Mouse (Mus musculus) left cerebral cortex, adult 8-10 months (tissue): ENCODE results near the gene Maml2. TPM values are rescaled to one million over a fixed set of nuclear protein-coding genes. Genes with fewer than 3 reads are reported as not detected.

ENCODE experiments used
- DNase-seq, 2 experiments: peaks; one replicate each; pipeline ENCODE4 v3.0.0; 2022; ENCODE audit warnings: low spot score in 2 of 2
- total RNA-seq, 4 experiments: library from RNA; stranded (reverse); gene quantifications; 2 replicates each; pipeline ENCODE4 v1.2.4; 2022

Maml2 gene
- total RNA-seq, 4 experiments from 2014 or later, result 8.4 to 9.7 (median 8.8) TPM

DNA sequence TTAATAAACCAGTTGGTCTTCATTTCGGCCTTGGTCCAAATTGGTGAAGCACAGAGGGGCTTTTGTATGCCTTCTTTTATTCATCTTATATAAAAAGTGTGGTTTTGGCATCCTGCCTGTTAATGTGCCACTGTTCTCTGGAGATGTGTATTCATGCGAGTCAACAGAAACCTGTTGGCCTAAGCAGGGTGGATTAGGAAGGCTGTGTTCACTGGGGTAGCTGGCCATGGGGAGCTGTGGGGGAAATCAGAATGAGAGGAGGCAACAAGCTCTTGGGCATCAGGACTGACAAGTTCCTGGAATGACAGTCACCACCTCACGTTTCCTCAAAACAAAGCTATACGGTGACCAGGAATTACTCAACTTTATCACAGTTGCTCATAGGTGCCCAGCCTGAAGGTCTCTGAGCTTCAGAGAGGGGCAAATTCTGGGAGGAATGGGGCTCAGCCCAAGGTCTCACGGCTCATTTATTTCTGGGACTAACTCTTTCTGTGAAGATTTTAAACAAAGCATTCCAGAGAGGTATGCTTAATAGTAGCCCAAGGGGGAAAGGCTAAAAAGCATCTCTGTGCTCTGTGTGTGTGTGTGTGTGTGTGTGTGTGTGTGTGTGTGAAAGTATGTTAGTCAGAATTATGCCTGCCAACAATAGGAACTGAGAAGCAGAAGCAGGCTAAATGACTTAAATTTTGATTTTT lies 228.0 kb downstream of the Maml2 start:
- no peak for DNase-seq

DNA sequence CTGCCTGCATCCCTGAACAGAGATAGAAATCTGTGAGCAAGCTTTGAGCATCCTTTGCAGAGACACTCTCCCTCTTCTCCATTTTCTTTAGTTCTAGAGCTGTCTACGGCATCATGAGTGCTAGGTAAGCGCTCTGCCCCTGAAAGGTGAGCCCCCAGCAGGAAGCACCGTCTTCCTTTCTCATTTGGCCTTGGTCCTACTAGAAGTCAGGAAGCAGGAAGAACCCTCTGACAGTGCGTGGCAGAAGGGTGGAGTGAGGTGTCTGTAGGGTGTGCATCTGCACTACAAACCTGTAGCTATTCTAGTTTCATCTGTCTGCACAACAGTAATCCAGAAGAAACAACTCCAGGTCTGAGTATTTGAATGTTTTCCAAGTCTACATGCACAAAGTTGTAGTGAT lies 232.8 kb downstream of the Maml2 start:
- DNase-seq, result no peak

DNA sequence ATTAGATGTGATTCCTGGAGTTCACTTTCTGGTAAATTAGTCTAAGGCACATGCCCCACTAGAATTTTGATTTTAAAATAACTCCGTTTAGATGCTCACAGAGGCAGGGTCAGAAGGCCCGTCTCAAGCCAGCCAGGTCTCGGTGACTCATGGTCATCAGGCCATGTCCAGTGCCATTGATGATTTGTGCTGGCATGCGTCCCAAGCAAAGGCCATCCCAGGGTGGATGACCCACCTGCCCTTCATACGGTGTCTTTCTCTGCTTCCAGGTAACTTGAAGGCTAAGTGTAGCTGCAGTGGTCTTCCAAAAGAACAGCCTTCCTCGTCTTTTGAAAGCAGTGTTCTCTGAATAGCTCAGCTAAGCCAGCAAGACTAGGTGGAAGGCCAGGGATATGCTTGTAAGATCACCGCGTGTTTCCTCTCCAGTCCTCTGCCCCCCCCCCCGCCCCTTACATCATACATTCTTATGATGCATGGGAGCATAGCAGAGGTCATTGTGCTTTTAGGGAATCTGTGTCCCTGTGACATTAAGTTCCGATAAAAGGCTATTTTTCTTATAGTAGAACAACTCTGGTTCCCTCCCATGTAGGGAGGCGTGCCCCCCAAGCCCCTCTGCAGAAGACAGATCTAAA lies 235.4 kb downstream of the Maml2 start:
- no peak for DNase-seq

DNA sequence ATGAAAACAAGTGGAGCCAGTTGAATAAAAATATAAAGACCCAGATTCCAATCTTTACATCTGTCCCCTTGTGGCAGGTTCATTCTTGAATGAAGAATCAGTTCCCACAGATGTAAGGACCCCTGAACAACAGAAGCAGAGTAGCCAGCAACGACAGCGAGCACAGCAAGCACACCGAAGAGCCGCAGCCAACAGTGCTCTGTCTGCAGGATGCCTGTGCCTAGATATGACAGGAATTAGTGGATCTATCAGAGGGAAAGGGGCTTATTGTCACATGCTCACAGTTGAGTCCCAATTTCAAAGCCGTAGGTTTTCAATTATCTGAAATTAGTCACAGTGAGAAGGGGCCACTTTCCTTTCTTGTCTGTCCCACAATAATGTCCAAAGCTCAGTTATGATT lies 238.0 kb downstream of the Maml2 start:
- no peak for DNase-seq

DNA sequence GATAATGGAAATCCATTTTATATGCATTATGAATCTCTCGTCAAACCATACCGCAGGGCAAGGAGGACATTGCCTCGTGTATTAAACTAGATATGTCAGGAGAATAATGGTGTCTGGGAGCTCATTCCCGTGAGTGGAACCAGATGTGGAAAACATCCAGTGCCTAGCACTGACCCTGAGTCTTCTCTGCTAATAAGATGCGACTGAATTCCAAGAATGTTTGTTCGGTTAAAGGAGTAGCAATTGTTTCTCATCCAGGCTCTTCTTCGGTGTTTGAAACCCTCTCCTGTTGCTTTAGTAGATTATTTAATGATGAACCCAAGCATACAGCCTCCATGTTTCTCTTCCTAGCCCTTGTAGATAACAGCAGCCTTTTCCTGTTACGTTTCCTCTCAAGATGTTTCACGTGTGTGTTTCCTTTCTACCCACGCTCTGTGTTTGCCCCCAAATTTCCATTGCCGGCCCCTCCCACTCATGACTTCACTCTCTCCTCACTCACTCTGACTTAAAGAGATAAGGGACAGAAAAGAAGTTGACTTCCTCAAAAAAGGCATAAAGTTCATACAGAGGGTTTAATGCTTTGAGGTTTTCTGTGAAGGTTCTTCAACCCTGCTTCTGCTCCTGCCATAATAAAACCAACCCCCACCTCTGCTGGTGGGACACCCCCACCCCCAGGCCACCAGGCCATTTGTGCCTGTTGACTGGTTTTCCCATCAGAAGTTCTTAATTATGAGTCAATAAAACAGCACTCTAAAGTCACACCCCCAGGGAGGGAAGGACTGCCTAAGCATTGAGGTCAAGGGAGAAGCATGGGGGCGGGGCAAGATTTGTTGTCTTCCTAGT lies 238.9 kb downstream of the Maml2 start:
- DNase-seq, result no peak

DNA sequence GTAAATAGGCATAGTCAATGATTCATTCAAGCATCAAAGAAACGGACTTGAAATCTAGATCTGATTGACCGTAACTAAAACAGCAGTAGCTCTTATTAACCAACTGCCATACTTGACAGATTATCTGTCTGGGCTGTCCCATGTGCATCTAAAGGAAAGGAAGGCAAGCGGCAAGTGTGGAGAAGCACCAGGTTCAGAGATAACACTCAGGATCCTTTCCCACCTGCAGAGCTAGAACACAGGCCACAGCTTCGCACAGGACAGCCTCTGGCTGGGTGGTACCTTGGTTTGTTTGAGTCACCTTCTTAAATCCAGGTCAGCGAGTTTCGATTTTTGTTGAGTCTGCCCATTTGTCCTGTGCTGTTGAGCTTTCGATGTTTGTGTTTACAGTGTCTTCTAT lies 240.4 kb downstream of the Maml2 start:
- no peak for DNase-seq

DNA sequence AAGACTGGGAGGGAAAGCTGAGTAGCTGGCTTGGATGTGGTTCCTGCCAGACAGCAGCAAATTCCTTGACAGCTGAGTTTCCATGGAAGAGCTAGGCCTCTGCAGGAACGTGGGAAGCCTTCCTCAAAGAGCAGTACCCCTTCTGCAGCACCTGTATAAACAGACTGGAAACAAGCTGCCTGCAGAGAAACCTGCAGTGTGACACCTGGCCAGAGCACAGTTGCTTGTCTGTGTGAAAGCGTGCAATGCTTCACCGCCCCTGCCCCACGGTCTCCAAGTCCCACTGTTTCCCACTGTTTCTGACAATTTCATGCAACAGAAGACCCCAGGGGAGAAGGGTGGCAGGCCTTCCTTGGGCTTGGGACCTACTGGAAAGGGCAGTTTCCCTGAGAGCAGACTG lies 241.8 kb downstream of the Maml2 start:
- no peak for DNase-seq

DNA sequence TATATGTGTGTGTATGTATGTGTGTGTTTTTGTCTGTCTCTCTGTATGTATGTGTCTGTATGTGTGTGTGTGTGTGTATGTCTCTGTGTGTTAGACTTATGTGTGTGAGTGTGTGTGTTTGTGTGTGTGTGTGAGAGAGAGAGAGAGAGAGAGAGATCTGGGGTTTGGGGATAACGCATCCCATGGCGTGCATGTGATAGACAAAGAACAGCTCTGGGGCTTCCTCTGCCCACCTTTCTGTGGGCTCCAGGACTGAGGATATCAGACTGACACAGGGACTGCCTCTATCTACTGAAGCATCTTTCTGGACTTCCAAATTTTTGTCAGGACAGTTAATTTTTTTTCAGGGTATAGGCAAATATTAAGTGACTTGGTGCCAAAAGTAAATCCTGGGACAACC lies 242.5 kb downstream of the Maml2 start:
- no peak for DNase-seq

DNA sequence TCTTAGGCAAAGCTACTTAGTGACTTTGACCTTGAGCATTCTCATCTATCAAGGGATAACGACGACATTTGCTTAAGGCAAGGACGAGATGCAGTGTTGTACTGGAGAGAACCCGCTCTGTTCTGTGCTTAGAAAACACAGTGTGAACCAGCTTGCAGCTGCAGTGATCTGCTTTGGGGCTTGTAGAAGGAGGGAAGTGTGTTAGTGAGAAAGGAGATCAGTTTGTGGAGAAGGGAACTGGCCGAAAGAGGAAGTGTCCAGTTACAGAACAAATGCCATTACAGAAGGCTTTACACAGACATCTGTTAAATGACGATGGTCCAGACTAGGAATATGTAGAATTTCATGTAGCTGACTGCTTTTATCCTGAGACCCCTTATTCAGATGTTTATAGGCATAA lies 243.0 kb downstream of the Maml2 start:
- DNase-seq, result no peak

DNA sequence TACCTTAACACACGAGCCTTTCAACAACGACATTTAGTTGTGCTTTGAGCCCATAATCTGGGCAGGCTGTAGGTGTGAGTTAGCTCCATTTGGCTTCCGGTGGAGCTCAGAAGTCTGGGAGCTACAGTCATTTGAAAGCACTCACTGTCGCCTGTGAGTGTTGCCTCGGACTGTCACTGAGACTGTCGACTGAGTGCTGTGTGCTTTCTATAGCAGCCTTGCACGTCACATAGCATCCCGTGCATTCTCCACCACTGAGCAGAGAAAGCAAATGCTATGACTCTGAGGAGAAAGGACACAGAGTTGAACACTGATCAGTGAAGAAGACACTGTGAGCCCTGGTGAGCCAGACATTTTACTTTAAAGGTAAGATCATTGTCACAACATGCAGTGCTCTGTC lies 245.4 kb downstream of the Maml2 start:
- no peak for DNase-seq

DNA sequence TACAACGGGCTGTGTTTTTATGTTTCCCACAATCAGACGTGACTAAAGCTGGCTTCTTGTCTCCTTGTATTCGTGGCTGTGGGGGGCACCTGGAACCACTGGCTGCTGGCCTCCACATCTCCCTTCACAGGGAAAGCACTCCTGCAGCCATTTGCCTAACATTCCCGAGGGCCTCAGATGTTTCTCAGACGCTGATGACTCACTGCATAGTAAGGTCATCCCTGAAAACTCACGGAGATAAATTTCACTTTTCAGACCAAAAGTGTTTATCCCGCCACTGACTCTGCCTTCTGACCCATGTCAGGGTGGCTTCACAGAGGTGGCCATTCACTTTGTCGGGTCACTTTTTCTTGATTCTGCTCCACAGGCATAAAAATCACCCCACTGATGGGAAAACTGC lies 246.4 kb downstream of the Maml2 start:
- no peak for DNase-seq

DNA sequence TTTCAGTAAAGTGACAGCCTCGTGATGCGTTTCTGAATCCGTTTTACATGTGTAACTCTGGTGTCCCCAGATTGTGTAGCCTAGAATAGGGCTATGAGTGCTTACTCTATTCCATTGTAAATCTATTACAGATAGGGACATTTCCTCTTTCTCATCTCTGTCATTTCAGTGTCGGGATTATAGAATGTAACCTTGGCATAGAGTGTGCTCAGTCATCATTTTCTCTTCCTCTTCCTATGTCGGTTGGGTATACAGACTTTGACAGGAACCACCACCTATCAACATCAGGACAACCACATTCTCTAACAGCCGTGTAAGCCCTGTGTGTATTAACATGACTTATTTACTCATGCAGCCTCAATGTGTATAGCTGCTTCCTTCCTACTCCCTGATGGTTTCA lies 248.0 kb downstream of the Maml2 start:
- no peak for DNase-seq

DNA sequence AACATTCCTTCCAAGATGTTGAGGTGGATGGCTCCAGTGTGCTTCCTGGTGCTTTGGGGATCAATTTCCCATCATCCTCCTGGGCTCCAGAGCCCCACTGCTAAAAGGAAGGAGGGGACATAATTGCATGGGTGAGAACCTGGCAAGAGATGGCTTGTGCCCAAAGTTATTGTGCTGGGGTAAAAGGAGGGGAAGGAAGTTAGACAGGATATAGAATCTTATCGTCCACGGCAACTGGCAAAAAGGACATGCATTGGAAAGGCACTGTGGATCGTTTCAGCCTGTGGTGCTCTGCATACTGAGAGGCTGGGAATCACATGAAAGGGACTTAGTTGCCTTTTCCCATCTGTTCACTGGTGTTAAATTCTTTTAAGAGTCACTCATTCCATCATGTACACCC lies 252.2 kb downstream of the Maml2 start:
- no peak for DNase-seq

DNA sequence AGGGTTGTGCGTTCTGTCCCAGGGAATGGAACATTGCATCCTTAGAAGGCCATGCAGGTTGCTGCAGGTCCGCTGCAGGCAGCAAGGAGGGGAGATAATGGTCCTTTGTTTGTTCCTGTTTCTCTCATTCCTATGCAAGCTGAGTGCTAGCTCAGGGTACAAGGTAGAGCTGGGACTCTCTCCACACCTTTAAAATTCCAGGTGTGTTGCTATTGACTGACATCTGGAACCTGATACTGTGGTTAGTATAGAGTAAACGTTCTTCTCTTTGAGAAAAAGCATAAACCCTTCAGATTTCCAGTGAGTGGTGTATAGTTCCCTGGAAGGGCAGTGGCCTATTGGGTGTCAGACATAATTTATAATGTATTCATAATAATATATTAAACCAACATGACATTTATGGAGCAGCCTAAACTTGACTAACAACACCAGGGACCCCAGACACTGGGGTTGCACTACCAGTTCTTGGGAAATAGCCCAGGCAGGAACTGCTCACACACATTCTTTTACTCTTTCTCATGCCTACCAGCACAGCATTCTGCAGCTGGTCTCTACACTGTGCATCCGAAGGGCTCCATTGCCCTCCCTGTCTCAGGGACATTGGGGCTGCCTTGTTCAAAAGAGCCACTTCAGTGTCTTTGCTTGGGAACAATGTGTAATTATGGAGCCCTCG lies 254.8 kb downstream of the Maml2 start:
- DNase-seq, result no peak

DNA sequence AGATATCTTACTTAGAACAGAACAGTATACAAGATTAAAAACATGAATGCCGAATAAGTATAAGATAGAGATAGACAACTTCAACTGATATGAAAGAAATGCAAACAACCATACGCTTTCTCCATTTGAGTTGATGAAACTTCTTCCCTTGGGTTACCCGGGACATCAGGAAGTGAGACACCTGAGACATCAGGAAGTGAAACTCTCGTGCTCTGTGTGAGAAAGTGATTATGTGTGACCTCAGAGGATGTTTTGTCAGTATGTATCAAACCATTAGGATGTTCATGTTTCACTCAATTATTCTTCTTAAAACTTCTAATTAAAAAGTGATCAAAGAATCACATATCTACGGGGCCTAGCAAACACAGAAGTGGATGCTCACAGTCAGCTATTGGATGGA lies 257.0 kb downstream of the Maml2 start:
- DNase-seq, result no peak

DNA sequence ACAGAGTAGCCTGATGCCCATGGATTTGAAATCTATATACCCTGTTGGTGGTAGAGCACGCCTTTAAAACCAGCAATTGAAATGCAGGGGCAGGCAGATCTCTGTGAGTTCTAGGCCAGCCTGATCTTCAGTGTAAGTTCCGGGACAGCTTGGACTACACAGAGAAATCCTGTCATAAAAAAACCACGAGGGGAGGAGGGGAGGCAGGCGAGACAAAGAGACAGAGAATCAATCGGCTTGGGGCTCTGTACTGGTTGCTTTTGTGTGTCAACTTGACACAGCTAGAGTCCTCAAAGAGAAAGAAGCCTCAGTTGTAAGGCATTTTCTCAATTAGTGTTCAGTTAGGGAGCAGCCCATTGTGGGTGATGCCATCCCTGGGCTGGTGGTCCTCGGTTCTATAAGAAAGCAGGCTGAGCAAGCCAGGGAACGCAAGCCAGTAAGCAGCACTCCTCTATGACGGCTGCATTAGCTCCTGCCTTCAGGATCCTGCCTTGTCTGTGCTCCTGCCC lies 258.3 kb downstream of the Maml2 start:
- no peak for DNase-seq

DNA sequence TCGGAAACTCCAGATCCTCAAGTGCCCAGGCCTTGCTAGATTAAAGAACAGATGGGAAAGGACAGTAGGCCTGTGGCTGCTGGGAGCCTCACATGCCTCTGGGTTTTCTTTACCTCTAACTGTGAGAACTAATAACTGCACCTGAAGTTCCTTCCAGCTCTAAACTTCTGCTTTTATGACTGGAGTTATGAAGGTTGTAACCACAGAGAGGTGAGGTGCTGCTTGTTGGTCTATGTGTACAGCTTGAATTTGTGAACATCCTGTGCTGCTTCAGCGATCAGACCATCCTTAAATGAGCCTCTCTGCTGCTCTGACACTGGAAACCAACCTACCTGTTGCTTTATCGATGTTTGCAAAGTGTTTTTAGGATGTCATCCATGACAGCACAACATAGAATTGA lies 258.9 kb downstream of the Maml2 start:
- DNase-seq, result no peak

DNA sequence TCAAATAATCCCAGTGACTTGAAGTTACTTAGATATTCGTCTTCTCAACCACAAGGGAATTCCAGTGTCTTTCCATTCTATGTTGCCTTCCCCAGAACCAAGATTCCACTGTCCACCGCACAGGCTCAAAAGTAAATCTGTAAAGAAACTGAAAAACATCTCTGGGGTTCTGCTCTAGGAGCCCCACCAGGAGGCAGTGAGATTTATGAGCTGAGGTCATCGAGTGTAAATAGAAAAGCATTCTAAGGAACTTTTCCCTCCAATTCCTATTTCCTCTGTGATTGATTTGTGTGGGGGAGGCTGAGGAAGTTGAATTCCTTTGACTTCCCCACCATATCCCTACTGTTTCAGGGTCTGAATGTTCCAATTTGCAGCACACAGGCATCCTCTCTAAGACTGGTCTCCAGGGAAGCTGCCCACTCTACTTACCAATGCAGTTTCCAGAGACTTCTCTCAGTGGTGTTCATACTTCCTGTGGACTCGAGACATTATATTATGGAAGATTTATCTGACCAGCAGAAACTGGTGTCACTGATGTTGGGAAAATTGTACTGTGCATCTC lies 261.1 kb downstream of the Maml2 start:
- no peak for DNase-seq

DNA sequence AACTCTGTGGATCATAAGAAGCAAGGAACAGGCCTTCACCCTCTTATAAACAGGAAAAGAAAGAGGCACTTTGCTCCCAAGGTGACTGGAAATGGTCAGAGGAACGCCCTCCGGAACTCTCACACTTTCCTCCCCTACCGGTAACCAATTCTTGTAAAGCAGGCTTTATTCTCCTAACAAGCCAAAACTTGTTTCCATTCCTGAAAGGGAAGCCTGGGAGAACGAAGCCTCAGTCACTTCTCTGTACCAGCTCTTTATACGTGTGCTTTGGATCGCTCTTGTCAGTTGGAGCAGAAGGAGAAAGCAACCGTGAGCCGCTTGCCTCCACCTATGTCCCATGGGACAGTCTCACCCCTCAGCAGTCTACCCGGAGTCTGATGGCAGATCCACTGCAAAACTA lies 262.9 kb downstream of the Maml2 start:
- DNase-seq, result no peak

DNA sequence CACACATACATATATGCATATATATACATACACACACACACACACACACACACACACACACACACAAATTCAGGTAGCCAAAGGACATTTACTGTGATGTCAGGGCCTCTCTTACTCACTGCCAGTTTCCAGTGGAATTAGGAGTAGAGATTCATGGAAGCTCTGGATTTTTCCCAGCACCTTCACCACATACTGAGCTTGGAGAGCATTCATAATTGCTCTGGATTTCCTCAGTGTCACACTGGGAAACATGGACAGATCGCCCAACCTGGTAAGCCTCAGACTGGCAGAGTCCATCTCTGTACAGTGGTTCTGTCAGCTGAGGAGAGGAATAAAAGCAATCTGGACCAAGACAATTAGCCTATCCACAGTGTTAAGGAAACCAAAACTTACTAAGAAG lies 263.6 kb downstream of the Maml2 start:
- DNase-seq, result no peak
